Comparison of ENCODE assay signal across 20 mouse cellular contexts in the genomic region with DNA sequence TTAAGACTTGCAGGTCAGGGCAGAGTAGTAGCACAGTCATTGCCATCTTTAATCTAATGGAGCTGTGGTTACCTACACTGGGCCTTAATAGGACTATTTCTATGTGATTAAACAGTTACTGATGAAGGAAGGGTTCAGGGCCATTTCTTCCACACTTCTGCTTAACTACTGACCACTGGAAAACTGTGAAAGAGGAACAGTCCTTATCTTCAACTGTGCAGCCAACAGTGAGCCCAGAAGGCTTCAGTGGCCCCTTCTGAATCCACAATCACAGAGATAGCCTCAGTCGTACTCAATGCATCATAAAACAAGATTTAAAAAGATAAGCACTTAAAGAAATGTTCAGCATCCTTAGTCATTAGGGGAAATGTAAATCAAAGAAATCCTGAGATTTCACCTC.
DNase-seq lines count a peak whose midpoint lies in the region; ATAC-seq lines count a peak whose summit lies in the region.
"Had no signal": no experiment of that assay in that cellular context is flagged by ENCODE, and none has a peak within 500 bp of the region (broad histone marks: within the 10 kb centered on the region; RNA-seq: fewer than 3 reads in every experiment).

No protein-coding gene starts in this region.

- ATAC-seq in common myeloid progenitor, adult 5-6 weeks (replicated peaks; ENCODE audit: low read depth, poor library complexity, severe bottlenecking), result peak; percentile 58
- peak; percentile 39 for ATAC-seq in megakaryocyte progenitor cell, adult 5-6 weeks (replicated peaks; ENCODE audit: poor library complexity)
- ATAC-seq: activated CD4-positive, CD25-positive, alpha-beta regulatory T cell, adult 4 months; CD4-positive, CD25-positive, alpha-beta regulatory T cell, adult 4 months; Patski had no signal

- DNase-seq in 416B (ENCODE audit: low read depth), result peak; percentile 74
- DNase-seq in heart, adult 9 months (ENCODE audit: low spot score in 2 of 2), result no peak
- no peak for DNase-seq in kidney, postnatal 25 days
- no peak for DNase-seq in embryo, embryonic 9.5 days (ENCODE audit: extremely low spot score)
- DNase-seq: adrenal gland, adult 2 months; adrenal gland, adult 8-10 months; adrenal gland, postnatal 10 days; adrenal gland, postnatal 14 days; adrenal gland, postnatal 25 days; adrenal gland, postnatal 36 days; B cell, adult 2 months; cerebellum, adult 11 months; cerebellum, adult 11-12 months; cerebellum, adult 18-20 months; cerebellum, adult 2 months had no signal
